Mouse (Mus musculus): ENCODE measurements around the gene Madcam1.
A peak's percentile ranks its signal among the peaks of the same experiment; 100 is the strongest.

Madcam1 gene

GRCm38 (mm10) chr10:79668076-79668475 lies 3.7 kb downstream of the Madcam1 start:
- no peak for DNase-seq (ENCODE audit: low read depth, low spot score)

GRCm38 (mm10) chr10:79668771-79669575 lies 4.6 kb downstream of the Madcam1 start, which contains the start of gene Tpgs1:
Gene Tpgs1, plus strand, starts transcription at chr10:79669369.
- DNase-seq (ENCODE audit: low read depth, low spot score) = peak; percentile 86

GRCm38 (mm10) chr10:79669576-79670057 lies 5.3 kb downstream of the Madcam1 start:
- peak; percentile 69 for DNase-seq (ENCODE audit: low read depth, low spot score)

- no peak for DNase-seq (ENCODE audit: low read depth, low spot score)
These were observed 5.9 kb downstream of the Madcam1 start for GRCm38 (mm10) chr10:79670071-79670888.

- no peak for DNase-seq (ENCODE audit: low read depth, low spot score)
These were observed 7.2 kb downstream of the Madcam1 start for GRCm38 (mm10) chr10:79671396-79672087.

GRCm38 (mm10) chr10:79672088-79672455 lies 7.7 kb downstream of the Madcam1 start:
- no peak for DNase-seq (ENCODE audit: low read depth, low spot score)

- DNase-seq (ENCODE audit: low read depth, low spot score) = no peak
These were observed 8.7 kb downstream of the Madcam1 start for GRCm38 (mm10) chr10:79673054-79673453.

GRCm38 (mm10) chr10:79675346-79676035 lies 11.1 kb downstream of the Madcam1 start:
- DNase-seq (ENCODE audit: low read depth, low spot score) = no peak

- no peak for DNase-seq (ENCODE audit: low read depth, low spot score)
These were observed 16.5 kb downstream of the Madcam1 start for GRCm38 (mm10) chr10:79680606-79681495.

- peak; percentile 97 for DNase-seq (ENCODE audit: low read depth, low spot score)
These were observed 17.4 kb downstream of the Madcam1 start, which contains the start of gene Cdc34 for GRCm38 (mm10) chr10:79681591-79682245. Gene Cdc34, plus strand, starts transcription at chr10:79682195.

- no peak for DNase-seq (ENCODE audit: low read depth, low spot score)
These were observed 18.2 kb downstream of the Madcam1 start for GRCm38 (mm10) chr10:79682551-79682915.

GRCm38 (mm10) chr10:79682916-79683582 lies 18.7 kb downstream of the Madcam1 start:
- DNase-seq (ENCODE audit: low read depth, low spot score) = peak; percentile 42

- DNase-seq (ENCODE audit: low read depth, low spot score) = no peak
These were observed 19.6 kb downstream of the Madcam1 start for GRCm38 (mm10) chr10:79683726-79684640.

GRCm38 (mm10) chr10:79684770-79685600 lies 20.6 kb downstream of the Madcam1 start:
- no peak for DNase-seq (ENCODE audit: low read depth, low spot score)

GRCm38 (mm10) chr10:79686219-79686618 lies 21.9 kb downstream of the Madcam1 start:
- DNase-seq (ENCODE audit: low read depth, low spot score) = no peak

GRCm38 (mm10) chr10:79686691-79687090 lies 22.3 kb downstream of the Madcam1 start:
- DNase-seq (ENCODE audit: low read depth, low spot score) = no peak

- DNase-seq (ENCODE audit: low read depth, low spot score) = no peak
These were observed 23.2 kb downstream of the Madcam1 start for GRCm38 (mm10) chr10:79687513-79687912.

All from embryo, embryonic 11.5 days (tissue).